Mouse (Mus musculus): ENCODE data around the gene Rasgef1b. TPM values are rescaled to one million over a fixed set of nuclear protein-coding genes. Genes with fewer than 3 reads are reported as not detected.

The Rasgef1b gene
- polyA plus RNA-seq, 2 experiments from 2014 or later: 2.0 to 4.9 TPM

DNA sequence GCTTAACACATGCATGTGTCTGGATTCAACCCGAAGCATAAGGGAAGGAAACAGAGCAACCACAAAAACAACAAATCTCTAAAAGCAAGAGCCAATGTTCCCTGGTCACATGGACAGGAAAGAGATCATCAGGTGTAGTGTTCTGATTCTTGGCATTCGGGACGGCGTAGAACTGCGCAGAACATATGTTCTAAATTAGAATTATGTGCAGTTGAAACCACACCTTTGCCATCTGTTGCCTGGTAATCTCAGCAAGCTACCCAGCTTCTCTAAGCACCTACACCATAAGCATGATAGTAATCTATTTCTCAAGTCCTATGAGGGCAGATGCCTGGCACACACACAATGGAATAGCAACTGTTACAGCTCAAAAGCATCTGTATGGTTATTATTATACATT lies 27.1 kb downstream of the Rasgef1b start:
- no peak for ATAC-seq

DNA sequence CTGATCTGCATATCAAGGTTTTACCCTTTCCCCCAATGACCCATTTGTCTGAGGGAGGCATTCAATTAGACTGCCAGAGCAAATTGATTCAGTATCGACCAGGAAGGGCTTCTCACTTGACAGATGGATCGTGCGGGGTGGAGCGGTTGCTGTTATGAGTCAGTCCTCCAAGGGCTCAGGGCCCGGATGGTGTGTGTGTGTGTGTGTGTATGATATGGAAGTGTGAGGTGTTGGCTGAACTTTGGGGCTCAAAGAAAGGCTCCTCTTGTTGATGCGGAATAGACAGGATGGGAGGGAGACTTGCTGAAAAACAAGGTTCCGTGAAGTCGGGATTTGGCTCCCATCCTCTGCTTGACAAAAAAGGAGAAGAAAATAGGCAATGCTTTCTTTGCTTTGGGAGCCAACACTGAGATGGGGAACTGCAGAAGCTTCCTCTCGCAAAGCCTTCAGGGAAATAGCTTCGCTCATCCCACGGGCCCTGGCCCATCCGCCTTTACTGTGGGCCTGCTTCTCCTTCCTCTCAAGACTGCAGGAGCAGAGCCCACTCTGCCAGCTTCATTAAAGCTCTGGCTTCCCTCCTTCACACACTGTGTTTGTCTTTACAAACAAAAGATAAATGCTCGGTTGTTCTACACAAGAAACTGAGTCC lies 34.0 kb downstream of the Rasgef1b start:
- ATAC-seq: no peak

DNA sequence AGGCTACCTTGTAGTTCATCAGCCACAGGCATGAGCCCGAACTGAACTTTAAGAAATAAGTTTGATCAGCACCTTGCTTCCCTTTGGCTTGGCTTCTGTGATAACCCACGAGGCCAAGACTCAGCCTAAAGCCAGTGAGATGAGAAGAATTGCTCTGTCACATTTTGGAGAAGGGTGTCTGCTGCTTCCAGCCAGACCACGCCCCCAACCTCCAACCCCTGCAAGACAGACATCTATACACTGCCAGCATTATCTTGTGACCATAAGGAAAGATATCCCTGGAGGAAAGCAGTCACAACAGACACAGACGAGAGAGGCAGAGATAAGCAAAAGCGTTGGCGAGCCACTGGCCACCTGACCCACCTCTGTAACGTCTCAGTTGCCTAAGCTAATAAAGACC lies 39.0 kb downstream of the Rasgef1b start:
- ATAC-seq: no peak

DNA sequence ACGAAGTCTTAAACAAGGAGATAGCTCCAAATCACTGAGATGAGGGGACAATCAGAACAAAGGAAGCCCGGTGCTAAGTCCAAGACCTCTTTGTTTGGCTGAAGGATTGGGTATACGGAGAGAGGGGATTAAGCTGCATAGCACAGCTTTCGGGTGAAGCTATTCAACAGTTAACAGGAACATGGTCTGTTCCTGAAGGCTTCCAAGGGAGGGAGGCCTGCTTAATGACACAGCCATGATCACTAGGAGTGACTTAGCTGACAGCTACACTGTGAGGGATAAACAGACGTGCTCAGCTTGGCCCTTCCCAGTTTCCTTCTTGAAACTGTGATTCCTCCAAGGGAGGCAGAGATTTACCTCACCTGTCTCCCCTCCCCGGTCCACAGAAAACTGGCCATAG lies 41.0 kb downstream of the Rasgef1b start:
- no peak for ATAC-seq

DNA sequence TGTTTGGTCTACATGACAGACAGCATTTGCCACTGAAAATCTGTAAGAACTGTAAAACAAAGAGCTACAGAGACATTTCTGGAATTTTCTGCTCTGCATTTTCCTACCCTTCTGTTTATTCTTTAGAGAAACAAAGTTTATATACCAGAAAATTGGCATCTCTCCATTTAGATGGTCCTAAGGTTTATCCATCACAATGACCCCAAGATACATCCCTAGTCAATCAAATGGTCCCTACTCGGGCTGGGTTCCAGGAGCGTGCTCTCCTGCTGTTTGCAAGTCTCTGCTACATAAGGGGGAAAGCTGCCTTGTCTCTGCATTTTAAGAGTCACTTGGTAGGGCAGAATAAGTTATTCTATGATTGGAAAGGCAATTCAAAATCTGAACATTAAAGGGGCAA lies 44.8 kb downstream of the Rasgef1b start:
- no peak for ATAC-seq

DNA sequence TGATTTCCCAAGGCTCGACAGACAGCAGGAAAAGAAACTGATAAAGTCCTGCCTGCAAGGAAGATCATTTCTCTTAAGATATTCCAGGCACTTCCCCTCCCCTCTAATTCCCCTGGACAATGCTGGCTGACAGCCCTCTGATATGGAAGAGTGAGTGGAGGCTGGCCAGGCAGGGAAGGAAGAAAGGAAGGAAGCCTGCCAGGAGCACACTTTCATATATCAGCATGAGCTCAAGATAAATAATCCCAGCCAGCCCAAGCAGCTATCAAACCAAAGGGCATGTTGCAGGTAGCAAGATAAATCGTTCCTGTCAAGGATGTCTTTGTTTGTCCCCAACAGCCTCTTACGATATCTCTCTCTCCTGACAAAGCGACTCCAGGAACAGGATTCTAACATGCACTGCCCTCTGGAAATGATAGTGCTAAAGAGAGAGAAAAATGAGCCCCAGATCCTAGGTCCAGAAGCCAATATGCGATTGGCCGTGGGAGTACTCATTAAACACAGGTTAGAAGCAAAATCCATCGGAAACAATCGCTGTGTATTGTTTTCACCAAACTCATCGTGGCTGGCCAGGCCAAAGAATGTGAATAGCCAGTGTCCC lies 58.8 kb downstream of the Rasgef1b start:
- no peak for ATAC-seq

DNA sequence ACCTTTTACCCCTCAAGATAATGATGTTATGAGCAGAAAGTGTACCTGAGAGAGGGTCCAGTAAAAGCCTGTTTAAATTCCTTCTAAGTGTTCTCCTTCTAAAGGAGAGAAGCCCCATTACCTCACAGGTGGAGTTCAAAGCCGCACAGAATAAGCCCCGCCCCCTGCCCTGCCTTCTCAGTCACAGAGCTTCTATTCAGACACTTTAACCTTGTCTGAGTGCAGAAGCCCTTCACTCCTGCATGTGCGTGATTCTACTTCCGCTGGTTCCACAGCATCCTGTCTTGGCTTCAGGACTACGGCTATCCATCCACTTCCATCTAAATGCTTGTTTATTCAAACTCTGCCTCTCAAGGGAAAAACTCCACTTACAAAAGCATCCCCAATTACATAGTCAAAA lies 72.8 kb downstream of the Rasgef1b start:
- ATAC-seq: no peak

DNA sequence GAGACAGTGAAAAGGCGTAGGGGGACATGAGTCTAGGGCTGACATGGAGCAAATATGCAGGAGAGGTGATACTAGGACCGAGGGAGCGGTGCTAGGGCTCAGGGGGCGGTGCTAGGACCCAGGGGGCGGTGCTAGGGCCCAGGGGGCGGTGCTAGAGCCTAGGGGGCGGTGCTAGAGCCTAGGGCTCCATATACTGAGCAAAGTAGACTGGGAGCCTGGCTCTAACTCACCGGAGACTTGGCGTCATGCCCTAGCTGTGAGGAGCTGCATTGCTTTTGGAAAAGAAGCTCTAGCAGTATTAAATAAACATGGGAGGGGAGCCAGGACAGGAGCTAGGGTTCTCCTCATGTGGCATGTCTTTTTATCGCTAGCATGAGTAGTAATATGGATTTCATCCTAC lies 75.9 kb downstream of the Rasgef1b start:
- no peak for ATAC-seq

DNA sequence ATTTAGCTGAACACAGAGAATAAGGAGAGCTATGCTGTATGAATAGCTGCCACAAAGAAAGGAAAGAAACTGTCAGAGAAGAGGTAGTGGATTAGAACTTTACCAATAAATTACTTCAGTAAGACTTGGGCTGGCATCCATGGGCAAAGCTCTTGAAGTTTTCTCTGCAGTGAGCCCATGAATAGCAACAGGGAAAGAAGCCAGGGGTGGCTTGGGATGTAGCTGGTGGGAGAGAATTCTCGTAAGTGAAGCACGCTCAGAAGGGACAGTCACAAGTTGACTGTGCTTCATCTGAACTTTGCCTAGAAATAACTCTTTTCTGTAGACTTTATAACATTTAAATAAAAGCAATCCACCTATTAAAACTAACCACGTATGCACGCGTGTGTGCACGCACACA lies 87.5 kb downstream of the Rasgef1b start:
- no peak for ATAC-seq

DNA sequence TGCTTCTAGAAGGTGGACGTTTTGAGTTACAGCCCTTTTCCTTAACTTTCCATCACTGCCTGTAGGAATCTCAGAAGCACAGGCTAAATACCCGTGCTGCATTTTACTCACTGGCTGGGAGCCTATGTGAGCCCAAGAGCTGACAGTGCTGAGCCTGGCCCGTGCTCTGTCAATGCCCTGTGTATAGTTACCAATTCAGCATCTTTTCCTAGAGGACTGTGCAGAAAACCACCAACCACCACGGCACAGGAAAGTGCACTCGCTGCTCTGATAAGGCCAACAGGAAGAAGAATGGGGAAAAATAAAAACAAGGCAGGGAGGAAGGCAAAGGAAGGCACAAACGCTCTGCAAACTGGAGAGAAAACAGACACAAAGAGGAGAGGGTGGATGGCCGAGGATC lies 92.3 kb downstream of the Rasgef1b start:
- no peak for ATAC-seq

DNA sequence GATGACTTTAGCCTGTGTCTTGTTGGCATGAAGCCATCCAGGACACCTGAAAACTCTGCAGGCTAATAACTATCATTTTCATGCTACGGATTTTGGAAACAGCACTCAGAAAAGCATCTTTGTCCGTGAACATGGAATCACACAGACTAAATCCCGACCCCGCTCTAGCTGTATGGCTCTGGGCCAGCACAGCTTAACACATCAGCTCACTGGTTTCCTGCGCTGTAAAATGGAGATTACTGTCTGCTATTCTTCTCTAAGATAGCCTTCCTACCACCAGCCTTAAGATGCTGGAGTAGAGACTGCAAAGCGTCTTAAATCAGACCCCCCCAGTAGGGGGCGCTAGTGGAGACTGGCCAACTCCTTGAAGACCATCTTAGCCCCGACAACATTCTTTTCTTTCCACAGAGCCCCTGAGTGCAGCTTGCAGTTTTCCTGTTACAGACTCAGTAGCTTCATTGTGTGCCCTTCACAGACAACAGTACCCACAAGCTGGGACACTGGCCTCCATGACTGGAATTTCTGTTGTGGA lies 94.8 kb downstream of the Rasgef1b start:
- no peak for ATAC-seq

DNA sequence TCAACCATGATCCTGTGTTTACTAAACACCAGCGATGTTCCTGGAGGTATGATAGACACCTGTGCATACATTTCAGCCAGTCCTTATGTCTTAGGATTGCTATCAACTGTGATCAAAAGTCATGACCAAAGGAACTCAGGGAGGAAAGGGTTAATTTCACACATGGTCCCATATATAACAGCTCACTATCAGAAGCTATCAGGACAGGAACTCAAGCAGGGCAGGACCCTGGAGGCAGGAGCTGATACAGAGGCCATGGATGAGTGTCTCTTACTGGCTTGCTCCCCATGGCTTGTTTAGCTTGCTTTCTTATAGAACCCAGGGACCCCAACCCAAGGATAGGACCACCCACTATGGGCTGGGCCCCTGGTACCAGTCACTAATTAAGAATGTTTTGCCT lies 95.3 kb downstream of the Rasgef1b start:
- ATAC-seq: no peak

DNA sequence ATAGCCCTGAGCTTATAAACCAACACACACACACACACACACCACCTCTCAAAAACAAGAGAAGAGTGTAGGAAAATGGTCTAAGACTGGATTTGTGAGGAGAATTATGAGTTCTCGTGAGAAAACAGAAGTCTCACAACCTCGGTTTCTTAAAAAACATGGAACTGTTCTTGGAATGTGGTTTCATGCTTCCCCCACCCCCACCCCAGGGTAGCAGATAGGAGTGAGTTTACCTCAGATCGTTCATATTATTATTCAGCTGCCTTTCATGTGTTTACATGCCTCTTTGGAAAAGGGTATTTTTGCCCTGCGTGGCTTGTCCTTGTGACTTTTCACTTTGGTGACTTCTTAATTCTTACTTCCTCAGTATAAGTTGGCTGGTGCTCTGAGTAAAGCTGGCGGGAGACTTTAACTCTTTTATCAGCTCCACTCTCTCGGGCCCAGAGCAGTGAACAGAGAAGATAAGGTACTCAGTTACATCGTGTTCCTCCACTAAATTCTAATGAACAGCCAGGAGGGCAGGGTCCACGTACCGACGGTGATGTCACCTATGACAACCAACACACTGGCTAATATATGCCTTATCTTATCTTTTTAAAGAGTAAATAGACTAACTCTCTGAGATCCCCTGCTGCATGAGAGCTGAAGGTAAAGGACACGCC lies 96.1 kb downstream of the Rasgef1b start:
- no peak for ATAC-seq

DNA sequence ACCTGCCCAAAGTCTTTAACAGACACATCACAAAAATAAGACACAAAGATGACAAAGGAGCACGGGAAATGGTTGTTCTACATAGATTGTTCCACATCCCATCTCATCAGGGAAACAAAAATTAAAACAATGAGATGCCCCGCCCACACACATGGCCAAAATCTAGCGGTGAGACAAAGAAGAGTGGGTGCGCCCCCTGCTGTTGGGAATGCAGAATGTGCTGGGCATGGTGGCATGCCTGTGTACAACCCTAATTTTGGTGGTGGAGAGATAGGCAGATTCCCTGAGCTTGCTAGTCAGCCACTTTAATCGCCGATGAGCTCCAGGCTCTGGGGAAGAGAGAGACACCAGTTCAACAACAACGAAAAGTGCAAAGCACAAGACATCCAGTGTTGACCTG lies 98.8 kb downstream of the Rasgef1b start:
- no peak for ATAC-seq

DNA sequence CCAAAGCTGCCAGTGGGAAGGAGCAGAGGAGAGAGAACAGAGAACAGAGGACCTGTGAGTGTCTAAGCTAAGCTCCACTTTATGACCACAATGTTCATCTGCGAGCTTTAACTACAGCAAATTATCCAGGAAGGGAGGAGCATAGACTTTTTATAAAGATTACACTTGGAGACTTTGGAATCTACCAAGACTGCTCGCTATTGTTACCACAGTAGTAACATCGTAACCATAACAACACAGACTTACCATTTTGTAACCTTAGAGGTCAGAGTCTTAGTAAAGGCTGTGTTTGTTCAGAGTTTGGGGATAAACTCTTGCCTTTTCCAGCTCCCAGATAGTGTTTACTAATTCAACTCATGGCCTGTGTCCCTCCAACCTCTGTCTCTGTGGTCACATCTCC lies 103.3 kb downstream of the Rasgef1b start:
- no peak for ATAC-seq

DNA sequence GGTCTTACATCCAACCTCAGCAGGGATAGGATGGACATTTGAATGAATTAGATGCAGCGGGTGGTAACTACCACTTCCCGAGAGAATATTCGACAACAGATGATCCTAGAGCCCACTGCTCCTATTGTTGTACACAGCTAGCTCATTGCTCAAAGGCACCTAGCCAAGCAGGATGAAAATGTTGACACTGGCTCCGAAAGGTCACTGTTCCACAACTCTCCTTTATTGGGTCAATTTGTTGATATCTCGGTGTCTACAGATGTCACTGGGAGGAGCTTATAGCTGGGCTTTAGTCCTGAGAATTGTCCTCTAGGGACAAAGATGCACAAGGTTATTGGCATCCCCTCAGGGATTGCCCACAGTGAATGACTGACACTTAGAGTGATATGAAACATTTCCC lies 108.1 kb downstream of the Rasgef1b start:
- no peak for ATAC-seq

DNA sequence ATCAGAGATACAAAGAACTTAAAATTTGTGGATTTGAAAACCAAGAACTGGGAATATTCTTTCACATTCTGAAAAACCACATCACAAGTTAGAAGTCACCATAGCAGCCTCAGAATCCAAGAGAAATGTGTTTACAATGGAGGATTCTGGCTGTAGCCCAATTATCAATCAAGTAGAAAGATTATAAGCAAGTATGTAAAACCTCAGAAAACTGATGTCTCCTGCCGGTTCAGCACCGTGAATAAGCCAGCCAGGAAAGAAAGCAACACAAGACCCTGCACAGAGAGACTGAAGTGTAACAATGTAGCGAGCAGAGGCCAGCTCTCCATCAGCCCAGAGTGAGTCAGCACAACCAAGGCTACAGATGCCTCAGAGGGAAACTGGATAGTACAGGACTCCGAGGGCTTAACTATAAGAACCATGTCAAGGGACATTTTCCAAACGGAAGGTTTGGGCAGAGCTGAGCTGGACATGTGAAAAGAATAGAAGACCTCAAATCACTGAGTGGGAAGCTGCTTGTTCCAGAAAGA lies 111.5 kb downstream of the Rasgef1b start:
- no peak for ATAC-seq

DNA sequence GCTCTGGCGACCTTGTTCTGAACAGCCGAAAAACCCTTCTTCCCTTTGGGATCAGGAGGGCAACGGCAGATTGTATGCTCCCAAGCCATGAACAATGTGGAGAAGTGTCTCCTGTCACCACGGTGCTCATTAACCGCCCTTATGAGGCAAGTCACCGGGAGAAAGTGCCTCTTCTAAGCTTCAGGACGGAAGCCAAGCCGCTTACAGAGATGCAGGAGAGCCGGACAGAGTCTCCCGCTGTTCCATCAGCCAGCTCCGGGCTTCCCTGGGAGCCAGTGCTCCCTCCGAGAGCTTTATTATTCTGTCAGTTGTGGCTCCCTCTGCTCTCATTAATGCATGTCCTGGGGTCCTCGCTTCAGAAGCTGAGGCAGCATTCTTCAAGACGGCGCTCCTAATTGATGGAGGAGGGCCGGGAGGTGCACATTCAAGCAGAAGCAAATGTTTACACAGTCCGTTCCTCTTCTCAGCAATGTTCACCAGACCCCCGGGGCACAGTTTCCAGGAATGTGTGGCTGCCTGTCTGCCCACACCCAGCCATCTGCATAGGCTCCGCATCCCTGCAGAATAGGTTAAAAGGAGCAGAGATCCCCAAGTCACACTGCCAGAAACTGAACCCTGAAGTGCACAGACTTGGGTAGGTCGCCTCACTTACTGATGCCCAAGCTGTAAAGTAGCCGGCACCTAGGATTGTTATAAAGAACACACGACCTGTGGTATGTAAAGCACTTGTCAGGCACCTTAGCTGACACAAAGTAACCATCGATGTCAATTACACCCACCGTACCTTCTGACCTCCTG lies 115.3 kb downstream of the Rasgef1b start:
- ATAC-seq: no peak

DNA sequence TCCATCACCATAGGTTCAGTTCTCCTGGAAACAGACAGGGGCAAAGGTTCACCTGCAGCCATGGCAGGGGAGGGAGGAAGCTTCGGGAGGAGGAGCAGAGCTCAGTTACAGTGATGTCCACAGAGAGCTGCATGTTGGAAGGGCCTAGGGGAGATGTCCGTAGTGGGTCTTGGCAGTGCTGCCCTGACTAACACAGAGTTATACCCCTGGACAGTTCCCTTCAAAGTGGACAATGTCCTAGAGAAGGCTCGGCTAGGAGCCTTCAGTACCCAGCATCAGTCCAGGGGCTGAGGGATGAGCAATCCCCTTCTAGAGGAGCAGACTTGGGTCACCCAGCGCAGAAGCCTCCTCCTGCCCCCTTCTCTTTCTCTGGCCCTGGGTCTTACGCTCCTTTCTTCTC lies 121.3 kb downstream of the Rasgef1b start:
- no peak for ATAC-seq

DNA sequence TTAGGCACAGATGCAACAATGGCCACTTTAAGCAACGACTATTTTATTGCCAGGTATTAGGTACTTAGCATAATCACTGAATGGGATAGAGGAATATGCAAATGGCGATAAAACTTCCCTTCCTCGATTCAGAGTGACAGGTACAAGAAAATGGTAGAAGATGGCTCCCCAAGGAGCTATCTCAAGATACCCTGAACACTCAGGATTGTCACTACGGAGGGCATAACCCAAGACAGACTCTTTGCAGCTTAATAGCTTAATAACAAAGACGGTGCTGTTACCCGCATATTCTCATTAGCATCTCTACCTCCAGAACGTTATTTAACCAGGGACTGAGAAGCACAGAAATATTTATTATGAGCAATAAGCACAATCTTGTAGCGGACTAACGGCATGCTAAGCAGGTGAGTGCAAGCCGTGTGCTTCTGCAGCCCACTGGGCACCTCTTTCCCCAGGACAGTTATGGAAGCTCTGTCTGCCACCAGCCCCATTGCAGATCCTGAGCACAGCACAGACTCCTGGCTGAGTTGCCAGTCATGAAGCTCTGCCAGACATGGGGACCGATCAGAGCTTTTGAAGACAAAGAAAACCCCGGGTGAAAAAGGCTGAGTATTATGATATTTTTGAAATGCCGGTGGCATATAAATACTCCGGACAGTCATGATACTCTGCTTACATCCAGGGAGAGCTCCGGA lies 122.6 kb downstream of the Rasgef1b start:
- ATAC-seq: no peak

DNA sequence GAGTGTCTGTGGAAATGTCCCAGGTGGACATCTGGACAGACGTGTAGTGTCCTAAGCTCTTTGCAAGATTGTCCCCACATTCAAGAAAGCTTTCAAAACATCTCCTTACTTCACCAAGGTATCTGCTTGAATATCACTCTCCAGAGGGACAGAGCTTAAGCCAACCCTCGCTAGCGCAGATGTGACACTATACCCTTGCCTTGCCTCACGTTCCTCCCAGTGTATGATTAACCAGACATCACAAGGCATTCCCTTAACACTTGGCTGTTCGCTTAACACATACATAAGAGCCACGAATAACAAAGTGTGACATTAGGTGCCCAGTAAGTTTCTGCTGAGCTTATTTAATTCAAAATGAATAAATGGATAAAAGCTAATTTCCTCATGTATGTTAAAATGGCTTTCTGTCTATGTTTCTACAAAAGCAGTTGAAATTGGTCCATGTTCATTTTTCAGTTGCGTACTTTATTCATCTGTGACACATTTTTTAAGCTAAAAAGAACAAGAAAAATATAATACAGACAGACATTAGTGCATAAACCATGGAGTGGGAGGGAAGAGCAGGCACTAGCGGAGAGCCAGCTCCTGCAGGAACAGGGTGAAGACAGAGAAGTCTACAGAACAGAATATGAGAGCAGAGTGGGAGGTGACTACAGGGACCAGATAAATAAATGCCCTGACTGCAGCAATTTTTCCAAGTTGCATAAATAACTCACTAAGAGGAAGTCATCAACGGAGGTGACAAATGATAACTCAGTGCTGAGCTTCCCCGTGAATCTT lies 126.4 kb downstream of the Rasgef1b start:
- no peak for ATAC-seq

DNA sequence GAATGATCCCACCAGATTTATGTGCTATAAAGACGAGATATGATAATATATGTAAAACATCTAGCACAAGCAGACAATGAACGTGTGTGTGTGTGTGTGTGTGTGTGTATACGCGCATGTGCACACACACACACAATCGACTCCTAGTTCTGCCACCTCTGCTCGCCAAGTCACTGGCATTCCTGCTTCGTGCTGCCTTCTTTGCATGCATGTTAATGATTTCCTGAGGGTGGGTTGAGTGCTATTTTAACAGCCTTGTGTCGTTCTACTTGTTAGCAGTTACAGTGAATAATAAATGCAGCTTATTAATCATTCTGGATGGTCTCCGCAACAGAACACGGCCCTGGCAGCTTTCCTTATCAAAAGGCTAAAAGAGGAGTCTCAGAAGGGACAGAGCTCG lies 129.5 kb downstream of the Rasgef1b start:
- no peak for ATAC-seq

Measured in activated CD4-positive, CD25-positive, alpha-beta regulatory T cell, adult 4 months (primary cell).